Mouse (Mus musculus) natural killer cell, adult 2 months (primary cell): Measurements from ENCODE around the gene Ablim2.

ENCODE experiments used
- DNase-seq, 2 experiments: peaks; one replicate each; pipeline ENCODE4 v3.0.0; 2022; ENCODE audit warnings: low spot score in 2 of 2

Gene Ablim2

DNA sequence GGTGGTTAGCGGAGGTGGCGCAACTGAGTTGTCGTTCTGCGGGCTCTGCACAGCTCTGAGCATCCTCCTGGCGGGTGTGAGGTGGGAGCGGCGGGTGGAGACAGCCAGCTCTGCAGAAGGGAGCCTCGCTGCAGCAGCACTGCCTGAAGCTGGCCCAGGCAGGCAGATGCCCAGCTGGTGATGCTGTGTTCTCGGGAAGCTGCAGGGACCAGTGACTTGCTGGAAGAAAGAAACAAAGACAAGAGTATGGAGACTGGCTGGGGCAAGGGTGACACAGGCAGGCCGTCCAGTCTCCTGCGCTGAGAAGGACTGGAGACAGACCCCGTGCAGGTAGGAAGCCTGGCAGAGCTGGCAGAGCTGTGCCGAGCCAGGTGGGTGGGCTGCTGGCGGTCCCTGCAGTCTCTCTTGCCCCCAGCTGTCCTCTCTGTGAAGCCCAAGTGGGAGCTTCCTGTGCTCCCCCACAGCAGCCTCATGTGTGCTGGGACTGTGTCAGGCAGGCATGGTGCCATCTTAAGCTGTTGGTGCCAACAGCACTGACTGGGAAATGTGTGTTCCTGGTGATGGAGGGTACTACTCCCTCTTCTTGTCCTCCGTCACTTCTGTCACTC, 56.8 kb downstream of the Ablim2 start:
- DNase-seq = no peak

GRCm38 (mm10) chr5:35815051-35815450, 57.4 kb downstream of the Ablim2 start:
- no peak for DNase-seq

DNA sequence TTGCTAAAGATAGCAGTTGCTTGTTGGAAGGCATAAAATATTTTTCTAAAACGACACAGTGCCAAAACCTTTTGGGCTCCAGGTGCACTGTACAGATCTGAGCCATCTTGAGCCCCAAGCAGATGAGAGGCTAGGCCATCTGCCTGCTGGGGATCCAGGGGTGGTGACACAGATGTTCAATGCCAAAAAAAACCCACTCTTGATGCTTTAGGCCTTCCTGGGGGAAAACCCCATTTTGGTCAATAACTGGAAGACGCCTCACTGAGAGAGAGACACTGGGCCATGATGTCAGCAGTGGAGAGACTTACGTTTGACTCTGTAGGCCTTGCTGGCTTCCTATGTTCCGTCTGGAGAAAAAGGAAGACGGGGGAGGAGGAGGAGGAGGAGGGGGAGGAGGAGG, 59.6 kb downstream of the Ablim2 start:
- DNase-seq = no peak

GRCm38 (mm10) chr5:35817882-35818281, 60.2 kb downstream of the Ablim2 start:
- DNase-seq = no peak

DNA sequence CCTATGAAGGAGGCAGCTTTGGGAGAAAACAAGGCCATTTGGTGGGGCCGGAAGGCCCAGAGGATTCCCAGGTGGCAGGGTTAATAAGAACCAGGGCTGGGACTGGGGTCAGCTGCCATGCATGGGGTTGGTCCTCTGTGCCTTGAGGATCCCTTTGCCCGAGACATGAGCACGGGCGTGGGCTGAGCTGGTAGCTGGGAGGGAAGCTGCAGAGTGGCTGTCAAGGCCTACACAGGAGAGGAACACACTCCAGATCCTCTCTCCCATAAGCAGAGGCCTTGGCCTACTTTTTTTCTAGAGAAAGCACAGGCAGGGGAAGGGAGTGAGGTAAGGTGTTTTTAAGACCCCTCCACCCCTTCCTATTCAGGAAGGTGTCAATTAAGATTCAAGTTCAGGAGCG, 65.0 kb downstream of the Ablim2 start:
- no peak for DNase-seq

DNA sequence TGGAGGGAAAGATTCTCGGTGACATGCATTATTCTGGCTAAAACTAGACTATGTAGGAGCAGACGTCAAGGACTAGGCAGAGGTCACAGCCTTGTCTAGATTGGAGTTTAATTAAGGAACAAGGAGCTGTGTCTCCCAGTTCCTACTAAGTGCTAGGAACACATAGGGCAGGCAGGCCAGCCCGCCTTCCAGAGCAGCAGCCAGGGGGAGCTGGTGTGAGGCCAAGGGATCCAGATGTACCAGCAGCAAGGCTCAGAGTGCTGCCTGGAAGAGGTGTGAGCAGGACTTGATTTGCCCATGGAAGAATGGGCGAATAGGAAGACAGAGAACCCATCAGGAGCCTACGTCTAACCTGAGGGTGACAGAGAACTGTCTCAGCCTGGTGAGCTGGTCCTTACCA, 68.8 kb downstream of the Ablim2 start:
- DNase-seq = no peak

- DNase-seq = no peak
Measured at GRCm38 (mm10) chr5:35827075-35827474, 69.4 kb downstream of the Ablim2 start.

- DNase-seq = no peak
Measured at GRCm38 (mm10) chr5:35827856-35828255, 70.2 kb downstream of the Ablim2 start.

DNA sequence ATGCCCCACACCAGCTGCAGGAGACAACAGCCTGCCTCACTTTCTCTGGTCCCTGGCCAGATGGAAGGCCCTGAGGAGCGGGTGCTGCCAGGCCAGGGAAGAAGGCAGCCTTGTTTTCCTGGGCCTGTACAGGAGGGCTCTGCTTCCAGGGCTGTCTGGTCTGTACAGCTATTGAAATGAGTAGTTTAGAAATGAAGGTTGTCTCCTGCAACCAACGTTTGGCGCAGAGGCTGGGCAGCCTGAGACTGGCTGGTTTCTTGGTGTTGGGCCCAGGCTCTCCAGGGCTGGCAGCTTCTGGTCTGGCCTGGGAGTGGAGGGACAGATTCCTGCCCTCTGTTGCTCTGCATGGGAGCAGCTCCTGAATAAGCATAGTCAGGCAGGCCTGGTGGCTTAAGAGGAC, 72.4 kb downstream of the Ablim2 start:
- DNase-seq = no peak

DNA sequence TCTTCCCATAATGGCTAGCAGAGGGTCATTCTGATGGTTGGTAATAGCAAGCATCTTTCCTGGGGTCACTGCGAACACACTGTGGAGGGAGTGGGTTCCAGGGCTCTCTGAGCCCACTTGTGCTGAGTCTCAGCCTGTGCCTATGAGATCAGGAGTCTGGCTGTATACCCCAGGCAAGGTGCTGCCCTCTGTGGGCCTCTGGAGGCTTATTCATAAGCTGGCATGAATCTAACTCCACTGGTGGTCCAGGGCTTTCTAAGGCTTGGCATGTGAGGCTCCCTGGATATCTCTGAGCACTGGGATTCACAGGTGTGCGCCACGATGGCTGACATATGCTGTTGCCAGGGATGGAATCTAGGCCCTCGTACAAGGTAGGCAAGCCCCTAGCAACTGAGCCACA, 76.2 kb downstream of the Ablim2 start:
- no peak for DNase-seq

DNA sequence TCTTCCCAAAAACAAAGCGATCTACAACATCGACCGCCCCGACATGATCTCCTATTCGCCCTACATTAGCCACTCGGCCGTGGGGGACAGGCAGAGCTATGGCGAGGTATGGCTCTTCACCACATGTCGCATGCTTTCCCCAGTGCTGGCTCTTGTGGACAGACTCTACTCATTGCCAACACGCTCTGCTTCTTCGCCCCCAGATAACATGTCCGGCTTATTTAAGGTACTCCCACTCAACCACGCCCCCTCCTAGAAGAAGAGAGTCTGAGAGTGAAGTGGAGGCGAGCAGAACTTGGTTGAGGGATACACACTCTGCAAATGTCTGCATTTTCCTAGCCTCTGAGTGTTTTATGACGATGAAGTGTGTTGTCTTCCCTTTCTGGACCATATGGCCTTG, 79.3 kb downstream of the Ablim2 start:
- DNase-seq = no peak

DNA sequence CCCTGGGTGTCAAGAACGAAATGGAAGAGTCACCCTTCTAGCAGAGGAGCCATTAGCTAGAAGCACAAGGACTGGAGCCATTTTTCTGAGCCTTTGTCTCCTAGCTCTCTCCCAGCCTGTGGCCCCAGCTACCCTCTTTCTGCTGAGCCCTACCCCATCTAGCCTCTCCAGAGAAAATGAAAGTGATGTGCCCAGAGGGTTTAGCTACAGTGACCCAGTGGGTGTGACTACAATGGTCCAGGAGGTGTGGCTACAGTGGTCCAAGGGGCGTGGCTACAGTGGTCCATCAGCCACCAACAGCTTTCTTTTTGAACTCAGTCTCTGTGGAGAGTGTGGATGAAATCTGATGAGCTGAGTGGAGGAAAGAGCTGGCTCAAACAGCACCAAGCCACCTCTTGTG, 81.6 kb downstream of the Ablim2 start:
- DNase-seq = no peak

GRCm38 (mm10) chr5:35851485-35851884, 93.8 kb downstream of the Ablim2 start:
- no peak for DNase-seq

GRCm38 (mm10) chr5:35853463-35853862, 95.8 kb downstream of the Ablim2 start:
- no peak for DNase-seq

- DNase-seq = no peak
Measured at GRCm38 (mm10) chr5:35856245-35856644, 98.6 kb downstream of the Ablim2 start.

DNA sequence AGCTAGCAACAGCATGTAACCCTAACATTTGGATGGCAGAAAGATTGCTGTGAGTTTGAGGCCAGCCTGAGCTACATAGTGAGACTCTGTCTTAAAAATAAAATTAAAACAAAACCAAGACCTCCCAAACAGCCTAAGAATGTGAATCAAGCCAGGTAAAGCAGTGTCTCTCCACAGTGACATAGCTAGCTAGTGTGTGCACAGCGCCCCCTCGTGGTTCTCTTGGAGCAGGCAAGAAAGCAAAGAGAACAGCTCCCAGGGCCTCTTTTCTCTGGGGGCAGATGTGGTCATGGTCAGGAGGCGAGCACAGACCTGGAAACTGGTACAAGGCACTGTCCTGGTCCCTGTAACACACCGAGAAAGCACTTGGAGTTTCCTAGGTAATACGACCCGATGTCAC, 100.4 kb downstream of the Ablim2 start:
- DNase-seq = peak; percentile 12 to 39

GRCm38 (mm10) chr5:35861456-35861855, 103.8 kb downstream of the Ablim2 start:
- DNase-seq = no peak

DNA sequence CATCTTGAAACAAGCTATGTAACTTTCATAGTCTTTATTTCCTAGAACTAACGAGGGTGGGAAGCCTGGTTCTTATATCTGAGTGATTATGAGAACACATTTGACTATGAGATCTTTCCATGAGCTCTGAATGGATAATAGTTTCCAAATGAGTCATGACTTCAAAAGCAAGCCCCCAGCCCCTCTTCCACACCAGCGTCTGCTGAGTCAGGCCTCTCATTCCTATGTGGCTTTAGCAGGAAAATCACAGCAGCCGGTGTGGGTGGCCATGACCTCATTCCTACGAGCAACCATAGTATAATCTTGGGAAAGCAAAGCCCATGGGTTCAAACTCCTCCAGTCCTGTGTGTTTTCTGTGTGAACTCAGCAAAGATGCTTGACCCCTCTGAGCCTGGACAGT, 112.3 kb downstream of the Ablim2 start:
- DNase-seq = no peak

DNA sequence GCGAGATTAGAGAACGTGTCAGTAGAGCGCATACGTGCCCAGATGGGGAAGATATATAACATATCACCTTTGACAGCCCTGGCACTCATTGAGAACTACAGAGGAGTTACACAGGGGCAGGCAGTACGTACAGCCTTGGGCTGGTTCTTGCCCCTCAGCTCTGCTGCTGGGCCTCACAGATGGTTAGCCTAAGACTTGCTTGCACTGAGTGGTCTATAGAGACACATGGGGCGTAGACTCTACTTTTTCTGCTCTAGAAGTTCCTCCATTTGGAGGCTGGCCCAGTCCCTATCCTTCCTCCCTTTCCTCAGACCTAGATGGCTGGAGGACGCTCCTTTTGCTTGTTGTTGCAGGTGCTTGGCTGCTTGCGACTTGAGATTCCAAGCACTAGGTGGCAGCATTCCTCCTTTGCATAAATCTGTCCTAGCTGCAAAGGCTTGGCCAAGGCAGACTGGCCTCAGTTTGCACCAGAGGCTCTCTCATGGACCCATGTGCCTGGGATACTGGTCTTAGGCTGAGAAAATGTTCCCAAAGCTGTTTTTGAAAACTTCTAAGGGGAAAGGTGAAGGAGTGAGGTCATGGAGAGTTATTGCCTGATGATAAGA, 112.8 kb downstream of the Ablim2 start:
- peak; percentile 14 to 57 for DNase-seq

GRCm38 (mm10) chr5:35873382-35873781, 115.7 kb downstream of the Ablim2 start:
- DNase-seq = no peak

- no peak for DNase-seq
Measured at GRCm38 (mm10) chr5:35876236-35876635, 118.6 kb downstream of the Ablim2 start.

DNA sequence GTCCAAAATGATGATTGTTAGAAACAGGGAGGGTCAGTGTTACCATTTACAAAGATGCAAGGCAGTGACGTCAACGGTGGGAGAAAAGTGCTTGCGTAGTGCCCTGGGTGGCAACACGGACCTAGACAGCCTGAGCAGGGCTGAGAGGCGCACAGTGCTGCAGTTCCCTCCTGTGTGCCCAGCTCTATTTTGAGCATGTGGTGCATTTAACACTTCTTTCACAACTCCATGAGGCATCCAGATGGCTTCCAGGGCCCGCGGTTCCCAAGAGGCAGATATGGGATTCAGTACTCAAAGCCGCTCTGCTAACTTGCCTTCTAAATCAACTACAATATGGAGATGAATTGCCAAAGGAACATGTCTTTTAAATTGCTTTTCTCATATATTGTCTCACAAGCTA, 121.5 kb downstream of the Ablim2 start:
- DNase-seq = no peak

GRCm38 (mm10) chr5:35882391-35882790, 124.7 kb downstream of the Ablim2 start:
- no peak for DNase-seq

- peak in 1 of 2 experiments; percentile 13 for DNase-seq
Measured at GRCm38 (mm10) chr5:35884262-35884661, 126.6 kb downstream of the Ablim2 start.
